Mouse (Mus musculus): ENCODE results near the gene Nlgn1. TPM values are rescaled to one million over a fixed set of nuclear protein-coding genes. Genes with fewer than 3 reads are reported as not detected.

Nlgn1 gene
- polyA plus RNA-seq, 1 experiment from 2014 or later: 0.92 TPM

- ATAC-seq (replicated peaks; ENCODE audit: extremely low read depth, insufficient read depth, low FRiP score): no peak
- no peaks in the 10 kb centered on the region for H3K9me3 ChIP-seq (replicated peaks; ENCODE audit: control insufficient read depth, low read length)
- no peaks in the 10 kb centered on the region for H3K4me1 ChIP-seq (ENCODE audit: control insufficient read depth, insufficient read depth, low read length)
- no peak overlapping the region for H3K9ac ChIP-seq (ENCODE audit: low read length)
- no peak overlapping the region for H3K4me3 ChIP-seq (ENCODE audit: low read length)
- H3K4me2 ChIP-seq (ENCODE audit: low read depth, low read length): no peak overlapping the region
- 56% methylated on average over 4 of the region's 4 CpGs for WGBS
- no peaks in the 10 kb centered on the region for H3K27me3 ChIP-seq (ENCODE audit: control insufficient read depth, insufficient read depth, low read length)
- no peak overlapping the region for H3K27ac ChIP-seq (ENCODE audit: low read length)
- no peaks in the 10 kb centered on the region for H3K36me3 ChIP-seq (ENCODE audit: control insufficient read depth, insufficient read depth)
Measured at GRCm38 (mm10) chr3:26228172-26228781, 104.0 kb downstream of the Nlgn1 start.

- Histone ChIP-seq H3K4me3 (ENCODE audit: low read length) (no peak overlapping the region), H3K9me3 (replicated peaks; ENCODE audit: control insufficient read depth, low read length) (no peaks in the 10 kb centered on the region), H3K27me3 (ENCODE audit: control insufficient read depth, insufficient read depth, low read length) (no peaks in the 10 kb centered on the region), H3K4me2 (ENCODE audit: low read depth, low read length) (no peak overlapping the region), H3K4me1 (ENCODE audit: control insufficient read depth, insufficient read depth, low read length) (no peaks in the 10 kb centered on the region), H3K27ac (ENCODE audit: low read length) (no peak overlapping the region), H3K36me3 (ENCODE audit: control insufficient read depth, insufficient read depth) (no peaks in the 10 kb centered on the region), H3K9ac (ENCODE audit: low read length) (no peak overlapping the region)
- 42% methylated on average over 3 of the region's 3 CpGs for WGBS
- no peak for ATAC-seq (replicated peaks; ENCODE audit: extremely low read depth, insufficient read depth, low FRiP score)
Measured at GRCm38 (mm10) chr3:26223500-26223899, 108.8 kb downstream of the Nlgn1 start.

- H3K27me3 ChIP-seq (ENCODE audit: control insufficient read depth, insufficient read depth, low read length): no peaks in the 10 kb centered on the region
- H3K4me1 ChIP-seq (ENCODE audit: control insufficient read depth, insufficient read depth, low read length): no peaks in the 10 kb centered on the region
- ATAC-seq (replicated peaks; ENCODE audit: extremely low read depth, insufficient read depth, low FRiP score): no peak
- 58% methylated on average over 5 of the region's 5 CpGs for WGBS
- H3K27ac ChIP-seq (ENCODE audit: low read length): no peak overlapping the region
- no peak overlapping the region for H3K9ac ChIP-seq (ENCODE audit: low read length)
- H3K36me3 ChIP-seq (ENCODE audit: control insufficient read depth, insufficient read depth): no peaks in the 10 kb centered on the region
- H3K4me2 ChIP-seq (ENCODE audit: low read depth, low read length): no peak overlapping the region
- no peaks in the 10 kb centered on the region for H3K9me3 ChIP-seq (replicated peaks; ENCODE audit: control insufficient read depth, low read length)
- no peak overlapping the region for H3K4me3 ChIP-seq (ENCODE audit: low read length)
Measured at GRCm38 (mm10) chr3:26216231-26216630, 116.0 kb downstream of the Nlgn1 start.

GRCm38 (mm10) chr3:26202702-26203101 is 129.6 kb downstream of the Nlgn1 start:
- ATAC-seq (replicated peaks; ENCODE audit: extremely low read depth, insufficient read depth, low FRiP score): no peak
- Histone ChIP-seq H3K4me1 (ENCODE audit: control insufficient read depth, insufficient read depth, low read length) (no peaks in the 10 kb centered on the region), H3K9ac (ENCODE audit: low read length) (no peak overlapping the region), H3K27ac (ENCODE audit: low read length) (no peak overlapping the region), H3K4me3 (ENCODE audit: low read length) (no peak overlapping the region), H3K9me3 (replicated peaks; ENCODE audit: control insufficient read depth, low read length) (no peaks in the 10 kb centered on the region), H3K27me3 (ENCODE audit: control insufficient read depth, insufficient read depth, low read length) (no peaks in the 10 kb centered on the region), H3K36me3 (ENCODE audit: control insufficient read depth, insufficient read depth) (no peaks in the 10 kb centered on the region), H3K4me2 (ENCODE audit: low read depth, low read length) (no peak overlapping the region)
- WGBS: 75% methylated on average over 3 of the region's 3 CpGs

GRCm38 (mm10) chr3:26201410-26201809 is 130.8 kb downstream of the Nlgn1 start:
- Histone ChIP-seq H3K9me3 (replicated peaks; ENCODE audit: control insufficient read depth, low read length) (no peaks in the 10 kb centered on the region), H3K4me1 (ENCODE audit: control insufficient read depth, insufficient read depth, low read length) (no peaks in the 10 kb centered on the region), H3K4me2 (ENCODE audit: low read depth, low read length) (no peak overlapping the region), H3K27ac (ENCODE audit: low read length) (no peak overlapping the region), H3K36me3 (ENCODE audit: control insufficient read depth, insufficient read depth) (no peaks in the 10 kb centered on the region), H3K27me3 (ENCODE audit: control insufficient read depth, insufficient read depth, low read length) (no peaks in the 10 kb centered on the region), H3K4me3 (ENCODE audit: low read length) (no peak overlapping the region), H3K9ac (ENCODE audit: low read length) (no peak overlapping the region)
- no peak for ATAC-seq (replicated peaks; ENCODE audit: extremely low read depth, insufficient read depth, low FRiP score)
- WGBS: 29% methylated on average over 1 of the region's 1 CpGs

- 65% methylated on average over 2 of the region's 2 CpGs for WGBS
- no peak for ATAC-seq (replicated peaks; ENCODE audit: extremely low read depth, insufficient read depth, low FRiP score)
- H3K27me3 ChIP-seq (ENCODE audit: control insufficient read depth, insufficient read depth, low read length): no peaks in the 10 kb centered on the region
- no peak overlapping the region for H3K9ac ChIP-seq (ENCODE audit: low read length)
- no peaks in the 10 kb centered on the region for H3K9me3 ChIP-seq (replicated peaks; ENCODE audit: control insufficient read depth, low read length)
- no peak overlapping the region for H3K27ac ChIP-seq (ENCODE audit: low read length)
- H3K4me2 ChIP-seq (ENCODE audit: low read depth, low read length): no peak overlapping the region
- H3K4me1 ChIP-seq (ENCODE audit: control insufficient read depth, insufficient read depth, low read length): no peaks in the 10 kb centered on the region
- no peak overlapping the region for H3K4me3 ChIP-seq (ENCODE audit: low read length)
- no peaks in the 10 kb centered on the region for H3K36me3 ChIP-seq (ENCODE audit: control insufficient read depth, insufficient read depth)
Measured at GRCm38 (mm10) chr3:26194970-26195369, 137.3 kb downstream of the Nlgn1 start.

GRCm38 (mm10) chr3:26181013-26181412 is 151.2 kb downstream of the Nlgn1 start:
- Histone ChIP-seq H3K36me3 (ENCODE audit: control insufficient read depth, insufficient read depth) (no peaks in the 10 kb centered on the region), H3K27ac (ENCODE audit: low read length) (no peak overlapping the region), H3K9me3 (replicated peaks; ENCODE audit: control insufficient read depth, low read length) (no peaks in the 10 kb centered on the region), H3K4me3 (ENCODE audit: low read length) (no peak overlapping the region), H3K27me3 (ENCODE audit: control insufficient read depth, insufficient read depth, low read length) (no peaks in the 10 kb centered on the region), H3K4me2 (ENCODE audit: low read depth, low read length) (no peak overlapping the region), H3K4me1 (ENCODE audit: control insufficient read depth, insufficient read depth, low read length) (no peaks in the 10 kb centered on the region), H3K9ac (ENCODE audit: low read length) (no peak overlapping the region)
- WGBS: 75% methylated on average over 3 of the region's 3 CpGs
- ATAC-seq (replicated peaks; ENCODE audit: extremely low read depth, insufficient read depth, low FRiP score): no peak

- Histone ChIP-seq H3K4me3 (ENCODE audit: low read length) (no peak overlapping the region), H3K9me3 (replicated peaks; ENCODE audit: control insufficient read depth, low read length) (no peaks in the 10 kb centered on the region), H3K4me2 (ENCODE audit: low read depth, low read length) (no peak overlapping the region), H3K4me1 (ENCODE audit: control insufficient read depth, insufficient read depth, low read length) (no peaks in the 10 kb centered on the region), H3K9ac (ENCODE audit: low read length) (no peak overlapping the region), H3K36me3 (ENCODE audit: control insufficient read depth, insufficient read depth) (no peaks in the 10 kb centered on the region), H3K27ac (ENCODE audit: low read length) (no peak overlapping the region), H3K27me3 (ENCODE audit: control insufficient read depth, insufficient read depth, low read length) (no peaks in the 10 kb centered on the region)
- no peak for ATAC-seq (replicated peaks; ENCODE audit: extremely low read depth, insufficient read depth, low FRiP score)
- 86% methylated on average over 4 of the region's 4 CpGs for WGBS
Measured at GRCm38 (mm10) chr3:26175371-26175770, 156.9 kb downstream of the Nlgn1 start.

GRCm38 (mm10) chr3:26174257-26174656 is 158.0 kb downstream of the Nlgn1 start:
- H3K4me3 ChIP-seq (ENCODE audit: low read length): no peak overlapping the region
- H3K36me3 ChIP-seq (ENCODE audit: control insufficient read depth, insufficient read depth): no peaks in the 10 kb centered on the region
- H3K27me3 ChIP-seq (ENCODE audit: control insufficient read depth, insufficient read depth, low read length): no peaks in the 10 kb centered on the region
- 59% methylated on average over 5 of the region's 5 CpGs for WGBS
- H3K4me1 ChIP-seq (ENCODE audit: control insufficient read depth, insufficient read depth, low read length): no peaks in the 10 kb centered on the region
- H3K9me3 ChIP-seq (replicated peaks; ENCODE audit: control insufficient read depth, low read length): no peaks in the 10 kb centered on the region
- no peak overlapping the region for H3K27ac ChIP-seq (ENCODE audit: low read length)
- no peak overlapping the region for H3K9ac ChIP-seq (ENCODE audit: low read length)
- ATAC-seq (replicated peaks; ENCODE audit: extremely low read depth, insufficient read depth, low FRiP score): no peak
- no peak overlapping the region for H3K4me2 ChIP-seq (ENCODE audit: low read depth, low read length)
